Mouse (Mus musculus): ENCODE measurements at regions not wholly inside any gene's neighbourhood (a gene's known extent, or its start where the extent isn't known, plus 50 kb on each side); places are given as distances from the start of the nearest gene placed in this dataset.

GRCm38 (mm10) chr8:9051699-9052098 lies 361.4 kb upstream of the Arglu1 start:
- in situ Hi-C loops (cut with MboI; ENCODE audit: low pct_unique_long_range_greater_than_20kb in 1 of 2, low sequenced_read_pairs in 2 of 2, unreplicated experiment in 1 of 2) = no loop called here

- in situ Hi-C loops (cut with MboI; ENCODE audit: low pct_unique_long_range_greater_than_20kb in 1 of 2, low sequenced_read_pairs in 2 of 2, unreplicated experiment in 1 of 2) = no loop called here
Observed at GRCm38 (mm10) chr8:9050740-9051475, 360.6 kb upstream of the Arglu1 start.

DNA sequence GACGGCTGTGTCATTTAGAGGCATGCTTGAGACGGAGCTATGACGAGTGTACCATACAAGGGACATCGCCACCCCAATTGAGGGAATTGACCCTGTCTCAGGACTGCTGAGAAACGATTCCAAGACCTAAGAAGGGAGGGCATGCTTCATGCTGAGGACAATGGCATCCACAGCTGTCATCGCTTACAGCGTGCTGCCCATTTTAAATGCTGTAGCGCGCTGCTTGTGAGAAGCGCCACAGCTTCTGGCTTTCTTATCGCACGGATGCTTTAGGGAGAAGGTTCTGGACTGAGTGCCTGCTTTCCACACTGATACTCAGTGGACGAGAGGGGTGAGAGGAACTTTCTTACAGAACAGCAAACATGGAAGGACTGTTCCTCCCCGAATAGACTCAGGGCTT lies 357.8 kb upstream of the Arglu1 start:
- in situ Hi-C loops (cut with MboI; ENCODE audit: low pct_unique_long_range_greater_than_20kb in 1 of 2, low sequenced_read_pairs in 2 of 2, unreplicated experiment in 1 of 2) = no loop called here

DNA sequence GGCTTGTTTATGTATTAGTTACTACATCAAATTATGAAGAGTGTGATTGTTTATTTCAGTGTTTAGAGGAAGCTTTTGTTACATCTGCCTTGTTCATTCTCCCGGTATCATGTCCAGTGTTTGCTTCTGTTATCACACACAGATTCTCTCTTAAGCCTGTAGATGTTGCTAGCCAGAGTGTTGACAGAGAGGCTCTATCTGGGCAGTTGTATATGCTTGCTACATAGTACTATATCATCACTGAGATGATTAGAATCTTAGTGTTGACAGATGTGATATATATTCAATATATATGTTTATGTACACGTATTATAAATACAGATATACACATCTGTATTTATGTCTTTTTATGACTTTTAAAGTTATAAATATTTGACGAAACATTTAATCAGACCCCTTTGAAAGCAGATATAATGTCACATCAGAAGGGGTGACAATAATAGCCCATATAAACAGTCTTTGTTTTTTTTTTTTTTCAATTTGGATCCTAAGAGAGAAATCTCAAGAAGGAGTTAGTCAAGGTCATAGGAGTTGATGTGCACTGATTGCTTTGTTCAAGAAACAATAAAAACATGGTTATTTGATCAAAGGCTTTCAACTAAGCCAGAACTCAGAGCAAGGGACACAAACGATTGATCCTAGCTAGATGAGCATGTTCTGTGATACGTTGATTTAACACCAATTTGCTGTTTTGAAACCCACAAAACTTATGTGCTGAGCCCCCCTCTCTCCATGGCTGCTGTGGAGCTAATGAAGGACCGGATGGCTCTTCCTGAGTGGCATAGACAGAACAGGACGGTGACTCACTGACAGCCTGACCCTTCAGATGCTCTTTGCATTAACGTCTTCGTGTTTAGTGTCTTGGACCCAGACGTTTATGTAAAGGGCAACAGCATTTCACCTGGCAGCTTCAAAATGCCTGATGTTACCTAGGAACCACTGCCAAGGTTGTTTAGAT lies 352.8 kb upstream of the Arglu1 start:
- in situ Hi-C loops (cut with MboI; ENCODE audit: low pct_unique_long_range_greater_than_20kb in 1 of 2, low sequenced_read_pairs in 2 of 2, unreplicated experiment in 1 of 2) = no loop called here

GRCm38 (mm10) chr8:9029156-9029555 lies 338.8 kb upstream of the Arglu1 start:
- in situ Hi-C loops (cut with MboI; ENCODE audit: low pct_unique_long_range_greater_than_20kb in 1 of 2, low sequenced_read_pairs in 2 of 2, unreplicated experiment in 1 of 2) = no loop called here

GRCm38 (mm10) chr8:9027672-9028071 lies 337.4 kb upstream of the Arglu1 start:
- in situ Hi-C loops (cut with MboI; ENCODE audit: low pct_unique_long_range_greater_than_20kb in 1 of 2, low sequenced_read_pairs in 2 of 2, unreplicated experiment in 1 of 2) = no loop called here

GRCm38 (mm10) chr8:9025872-9026271 lies 335.6 kb upstream of the Arglu1 start:
- in situ Hi-C loops (cut with MboI; ENCODE audit: low pct_unique_long_range_greater_than_20kb in 1 of 2, low sequenced_read_pairs in 2 of 2, unreplicated experiment in 1 of 2) = no loop called here

DNA sequence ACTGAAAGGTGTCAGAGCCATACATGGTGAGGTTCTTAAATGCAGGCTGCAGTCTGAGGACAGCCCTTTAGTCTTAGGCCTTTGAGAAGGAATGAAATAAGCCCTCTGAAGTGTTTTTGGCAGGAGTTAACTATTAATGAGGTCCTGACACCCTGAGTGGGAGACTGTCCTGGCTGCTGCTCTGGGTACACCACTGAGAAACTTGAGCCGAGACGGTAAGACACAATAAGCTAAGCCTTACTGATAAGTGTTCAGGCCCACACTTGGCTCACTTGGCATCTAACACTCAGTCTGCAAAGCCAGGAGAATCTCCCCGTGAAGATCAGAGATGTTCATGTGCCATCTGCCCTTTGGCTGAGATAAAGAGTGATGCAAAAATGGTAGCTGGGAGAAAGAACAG lies 335.1 kb upstream of the Arglu1 start:
- in situ Hi-C loops (cut with MboI; ENCODE audit: low pct_unique_long_range_greater_than_20kb in 1 of 2, low sequenced_read_pairs in 2 of 2, unreplicated experiment in 1 of 2) = no loop called here

- in situ Hi-C loops (cut with MboI; ENCODE audit: low pct_unique_long_range_greater_than_20kb in 1 of 2, low sequenced_read_pairs in 2 of 2, unreplicated experiment in 1 of 2) = no loop called here
Observed at GRCm38 (mm10) chr8:9020744-9021143, 330.4 kb upstream of the Arglu1 start.

DNA sequence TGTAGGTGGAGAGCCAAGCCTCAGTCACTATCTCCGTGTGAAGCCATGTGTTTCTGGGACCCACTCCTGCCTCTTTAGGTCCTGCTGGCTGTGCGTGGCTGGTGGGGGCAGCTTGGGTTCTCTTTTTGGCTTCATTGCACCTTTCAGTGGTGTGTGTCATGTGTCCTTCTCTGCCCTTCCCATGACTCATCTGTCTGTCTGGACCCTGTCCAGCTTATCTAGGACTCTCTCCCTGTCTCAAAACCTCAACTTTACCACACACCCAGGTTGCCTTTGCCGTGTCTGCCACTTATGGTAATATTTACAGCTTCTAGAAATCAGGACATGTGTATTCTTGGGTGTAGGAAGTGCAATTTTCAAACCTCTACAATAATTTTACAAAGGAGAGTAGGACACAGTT lies 329.9 kb upstream of the Arglu1 start:
- in situ Hi-C loops (cut with MboI; ENCODE audit: low pct_unique_long_range_greater_than_20kb in 1 of 2, low sequenced_read_pairs in 2 of 2, unreplicated experiment in 1 of 2) = no loop called here

DNA sequence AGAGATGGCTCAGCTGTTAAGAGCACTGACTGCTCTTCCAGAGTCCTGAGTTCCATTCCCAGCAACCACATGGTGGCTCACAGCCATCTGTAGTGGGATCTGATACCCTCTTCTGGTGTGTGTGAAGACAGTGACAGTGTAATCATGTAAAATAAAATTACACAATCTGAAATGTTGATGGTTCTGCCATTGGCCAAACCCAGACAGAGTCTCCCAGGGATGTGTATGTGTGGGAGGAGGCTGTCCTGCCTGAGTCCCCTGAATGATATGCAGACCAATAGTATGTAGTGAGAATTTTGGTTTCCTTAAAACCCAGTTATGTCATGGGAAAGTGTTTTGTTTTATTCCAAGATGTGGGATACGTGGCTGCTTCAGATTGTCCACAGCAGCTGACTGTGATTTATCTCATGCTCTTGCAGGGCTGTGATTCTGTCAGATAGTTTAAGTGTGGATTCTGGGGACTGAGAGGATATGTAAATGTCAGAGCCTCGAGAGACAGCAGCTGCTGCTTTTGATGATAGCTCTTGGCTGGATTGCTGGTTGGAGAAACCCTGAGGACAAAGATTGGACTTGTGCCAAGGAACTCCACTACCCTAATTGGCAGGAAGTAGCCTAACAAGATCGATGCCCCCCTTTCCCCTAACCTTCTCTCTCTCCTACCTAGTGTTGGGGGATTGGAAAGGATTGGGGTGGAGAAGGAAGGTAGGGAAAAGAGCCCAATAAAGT lies 321.6 kb upstream of the Arglu1 start:
- in situ Hi-C loops (cut with MboI; ENCODE audit: low pct_unique_long_range_greater_than_20kb in 1 of 2, low sequenced_read_pairs in 2 of 2, unreplicated experiment in 1 of 2) = no loop called here

- in situ Hi-C loops (cut with MboI; ENCODE audit: low pct_unique_long_range_greater_than_20kb in 1 of 2, low sequenced_read_pairs in 2 of 2, unreplicated experiment in 1 of 2) = no loop called here
Observed at GRCm38 (mm10) chr8:9008006-9008780, 317.9 kb upstream of the Arglu1 start.

GRCm38 (mm10) chr8:8999914-9000313 lies 309.6 kb upstream of the Arglu1 start:
- in situ Hi-C loops (cut with MboI; ENCODE audit: low pct_unique_long_range_greater_than_20kb in 1 of 2, low sequenced_read_pairs in 2 of 2, unreplicated experiment in 1 of 2) = loop anchor here in 1 of 2 experiments (25.0 kb wide), 1 partner anchor 338 kb away; the partner anchor contains the start of gene Efnb2

- in situ Hi-C loops (cut with MboI; ENCODE audit: low pct_unique_long_range_greater_than_20kb in 1 of 2, low sequenced_read_pairs in 2 of 2, unreplicated experiment in 1 of 2) = loop anchor here in 1 of 2 experiments (25.0 kb wide), 1 partner anchor 335 kb away; the partner anchor contains the start of gene Efnb2
Observed at GRCm38 (mm10) chr8:8997621-8998020, 307.3 kb upstream of the Arglu1 start.

- in situ Hi-C loops (cut with MboI; ENCODE audit: low pct_unique_long_range_greater_than_20kb in 1 of 2, low sequenced_read_pairs in 2 of 2, unreplicated experiment in 1 of 2) = loop anchor here in 1 of 2 experiments (25.0 kb wide), 1 partner anchor 332 kb away; the partner anchor contains the start of gene Efnb2
Observed at GRCm38 (mm10) chr8:8994596-8995189, 304.4 kb upstream of the Arglu1 start.

GRCm38 (mm10) chr8:8994008-8994407 lies 303.7 kb upstream of the Arglu1 start:
- in situ Hi-C loops (cut with MboI; ENCODE audit: low pct_unique_long_range_greater_than_20kb in 1 of 2, low sequenced_read_pairs in 2 of 2, unreplicated experiment in 1 of 2) = loop anchor here in 1 of 2 experiments (25.0 kb wide), 1 partner anchor 332 kb away; the partner anchor contains the start of gene Efnb2

- in situ Hi-C loops (cut with MboI; ENCODE audit: low pct_unique_long_range_greater_than_20kb in 1 of 2, low sequenced_read_pairs in 2 of 2, unreplicated experiment in 1 of 2) = loop anchor here in 1 of 2 experiments (25.0 kb wide), 1 partner anchor 330 kb away; the partner anchor contains the start of gene Efnb2
Observed at GRCm38 (mm10) chr8:8992461-8993032, 302.2 kb upstream of the Arglu1 start.

Data from mouse embryonic stem cell (cell line).